Mouse (Mus musculus): ENCODE measurements around the gene Gm2974. TPM values are rescaled to one million over a fixed set of nuclear protein-coding genes. Genes with fewer than 3 reads are reported as not detected.

Gene Gm2974
- total and polyA plus RNA-seq, 3 experiments, result not detected

Other genes with a start within 250 kb of the Gm2974 start
- not detected in 2 replicates for gene Gm3095, start 219.0 kb upstream of the Gm2974 start, total RNA-seq (2012; rRNA removed)
- not detected for gene Gm3095, start 219.0 kb upstream of the Gm2974 start, polyA plus RNA-seq (2012; ENCODE audit: insufficient read depth in 1 of 2, insufficient read length in 2 of 2, low read depth in 1 of 2, low replicate concordance in 2 of 2, missing spikeins in 1 of 2)
- not detected in 2 replicates for gene Gm3099, start 184.2 kb upstream of the Gm2974 start, total RNA-seq (2012; rRNA removed)
- gene Gm3099, start 184.2 kb upstream of the Gm2974 start, polyA plus RNA-seq (2012; ENCODE audit: insufficient read depth in 1 of 2, insufficient read length in 2 of 2, low read depth in 1 of 2, low replicate concordance in 2 of 2, missing spikeins in 1 of 2), result not detected
- not detected in 2 replicates for gene Gm5796, start 158.6 kb upstream of the Gm2974 start, total RNA-seq (2012; rRNA removed)
- not detected for gene Gm5796, start 158.6 kb upstream of the Gm2974 start, polyA plus RNA-seq (2012; ENCODE audit: insufficient read depth in 1 of 2, insufficient read length in 2 of 2, low read depth in 1 of 2, low replicate concordance in 2 of 2, missing spikeins in 1 of 2)
- gene Gm3115, start 98.5 kb upstream of the Gm2974 start, total RNA-seq (2012; rRNA removed), result not detected in 2 replicates
- gene Gm3115, start 98.5 kb upstream of the Gm2974 start, polyA plus RNA-seq (2012; ENCODE audit: insufficient read depth in 1 of 2, insufficient read length in 2 of 2, low read depth in 1 of 2, low replicate concordance in 2 of 2, missing spikeins in 1 of 2), result not detected
- not detected in 2 replicates for gene Gm8108, start 72.0 kb upstream of the Gm2974 start, total RNA-seq (2012; rRNA removed)
- not detected for gene Gm8108, start 72.0 kb upstream of the Gm2974 start, polyA plus RNA-seq (2012; ENCODE audit: insufficient read depth in 1 of 2, insufficient read length in 2 of 2, low read depth in 1 of 2, low replicate concordance in 2 of 2, missing spikeins in 1 of 2)
- not detected in 2 replicates for gene Gm3127, start 17.5 kb upstream of the Gm2974 start, total RNA-seq (2012; rRNA removed)
- gene Gm3127, start 17.5 kb upstream of the Gm2974 start, polyA plus RNA-seq (2012; ENCODE audit: insufficient read depth in 1 of 2, insufficient read length in 2 of 2, low read depth in 1 of 2, low replicate concordance in 2 of 2, missing spikeins in 1 of 2), result not detected
- not detected in 2 replicates for gene Gm3138, start 67.1 kb downstream of the Gm2974 start, total RNA-seq (2012; rRNA removed)
- gene Gm3138, start 67.1 kb downstream of the Gm2974 start, polyA plus RNA-seq (2012; ENCODE audit: insufficient read depth in 1 of 2, insufficient read length in 2 of 2, low read depth in 1 of 2, low replicate concordance in 2 of 2, missing spikeins in 1 of 2), result not detected
- gene Gm3149, start 134.7 kb downstream of the Gm2974 start, total RNA-seq (2012; rRNA removed), result not detected in 2 replicates
- gene Gm3149, start 134.7 kb downstream of the Gm2974 start, polyA plus RNA-seq (2012; ENCODE audit: insufficient read depth in 1 of 2, insufficient read length in 2 of 2, low read depth in 1 of 2, low replicate concordance in 2 of 2, missing spikeins in 1 of 2), result not detected
- not detected in 2 replicates for gene 2610042L04Rik, start 152.2 kb downstream of the Gm2974 start, total RNA-seq (2012; rRNA removed)
- gene 2610042L04Rik, start 152.2 kb downstream of the Gm2974 start, polyA plus RNA-seq (2012; ENCODE audit: insufficient read depth in 1 of 2, insufficient read length in 2 of 2, low read depth in 1 of 2, low replicate concordance in 2 of 2, missing spikeins in 1 of 2), result not detected
- gene Gm3159, start 214.9 kb downstream of the Gm2974 start, total RNA-seq (2012; rRNA removed), result not detected in 2 replicates
- gene Gm3159, start 214.9 kb downstream of the Gm2974 start, polyA plus RNA-seq (2012; ENCODE audit: insufficient read depth in 1 of 2, insufficient read length in 2 of 2, low read depth in 1 of 2, low replicate concordance in 2 of 2, missing spikeins in 1 of 2), result not detected
- not detected in 2 replicates for gene Gm3164, start 232.9 kb downstream of the Gm2974 start, total RNA-seq (2012; rRNA removed)
- gene Gm3164, start 232.9 kb downstream of the Gm2974 start, polyA plus RNA-seq (2012; ENCODE audit: insufficient read depth in 1 of 2, insufficient read length in 2 of 2, low read depth in 1 of 2, low replicate concordance in 2 of 2, missing spikeins in 1 of 2), result not detected
- gene Gm3173, start 248.4 kb downstream of the Gm2974 start, total RNA-seq (2012; rRNA removed), result not detected in 2 replicates
- gene Gm3173, start 248.4 kb downstream of the Gm2974 start, polyA plus RNA-seq (2012; ENCODE audit: insufficient read depth in 1 of 2, insufficient read length in 2 of 2, low read depth in 1 of 2, low replicate concordance in 2 of 2, missing spikeins in 1 of 2), result not detected

Data from MEL (cell line).